Mouse (Mus musculus) stomach, postnatal 0 days (tissue): ENCODE measurements around the gene Gkn1.

Source experiments
- CTCF ChIP-seq: IDR thresholded peaks from 2 replicates; pipeline ENCODE4 v1.5.1; 2016; ENCODE audit warnings: antibody characterized with exemption, low read depth, mild to moderate bottlenecking, moderate library complexity
- EP300 ChIP-seq: optimal IDR thresholded peaks from 2 replicates; pipeline ENCODE3; 2016; ENCODE audit warnings: antibody characterized with exemption

- TF ChIP-seq CTCF (no peak), EP300 (no peak)
These were observed 34.0 kb upstream of the Gkn1 start for GRCm38 (mm10) chr6:87384761-87385160.
